Mouse (Mus musculus): ENCODE measurements around the gene 3110009E18Rik. TPM values are rescaled to one million over a fixed set of nuclear protein-coding genes. Genes with fewer than 3 reads are reported as not detected.

Gene 3110009E18Rik
- 8.1 and 11.7 TPM in 2 replicates for polyA plus RNA-seq (2015; fragmentation: Nextera tagmentation; extraction: Ambion mirVana)

GRCm38 (mm10) chr1:120120969-120121811 is at the start of gene 3110009E18Rik, which contains the start of gene Dbi:
3110009E18Rik (plus strand) TSS chr1:120121187.
Dbi (minus strand) TSS chr1:120121078.
- Histone ChIP-seq H3K27me3 (ENCODE audit: control insufficient read depth, insufficient read depth, low read length) (no peaks in the 10 kb centered on the region), H3K4me3 (ENCODE audit: low read length) (peak within 1 kb of the TSS; percentile 55), H3K36me3 (ENCODE audit: control insufficient read depth, insufficient read depth) (peaks cover 5% of the 10 kb centered on the region), H3K4me2 (ENCODE audit: low read depth, low read length) (peak within 1 kb of the TSS; percentile 85), H3K9me3 (replicated peaks; ENCODE audit: control insufficient read depth, low read length) (no peaks in the 10 kb centered on the region), H3K27ac (ENCODE audit: low read length) (peak within 1 kb of the TSS; percentile 97), H3K4me1 (ENCODE audit: control insufficient read depth, insufficient read depth, low read length) (peaks cover 38% of the 10 kb centered on the region), H3K9ac (ENCODE audit: low read length) (peak within 1 kb of the TSS; percentile 81)
- WGBS, result 1% methylated on average over 52 of the region's 52 CpGs
- peak; percentile 93 for ATAC-seq (replicated peaks; ENCODE audit: extremely low read depth, insufficient read depth, low FRiP score)

DNA sequence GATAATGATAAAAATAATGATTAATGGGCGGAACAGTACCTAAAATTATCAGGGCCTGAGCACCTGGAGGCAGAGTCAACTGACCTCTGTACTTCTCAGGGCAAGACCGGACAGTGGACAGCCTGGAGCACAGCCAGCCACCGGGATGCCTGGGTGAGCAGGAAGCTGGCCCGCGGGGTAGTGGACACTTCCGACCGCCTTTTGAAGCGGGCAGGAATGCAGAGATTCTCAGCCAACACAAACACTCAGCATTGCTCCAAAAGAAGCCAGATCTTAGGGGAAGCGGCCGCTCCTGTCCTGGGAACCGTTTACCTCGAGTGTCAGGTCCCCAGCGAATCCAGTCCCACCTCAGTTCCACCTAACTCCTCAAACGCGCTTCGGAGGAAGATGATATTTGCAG is 48.1 kb upstream of the 3110009E18Rik start:
- Histone ChIP-seq H3K9ac (ENCODE audit: low read length) (peak overlapping the region; percentile 67), H3K36me3 (ENCODE audit: control insufficient read depth, insufficient read depth) (no peaks in the 10 kb centered on the region), H3K4me3 (ENCODE audit: low read length) (peak overlapping the region; percentile 51), H3K4me1 (ENCODE audit: control insufficient read depth, insufficient read depth, low read length) (peaks cover 13% of the 10 kb centered on the region), H3K9me3 (replicated peaks; ENCODE audit: control insufficient read depth, low read length) (no peaks in the 10 kb centered on the region), H3K27ac (ENCODE audit: low read length) (no peak overlapping the region), H3K27me3 (ENCODE audit: control insufficient read depth, insufficient read depth, low read length) (0 out of 2 replicates have a peak, but pooled peaks cover 2% of the 10 kb centered on the region), H3K4me2 (ENCODE audit: low read depth, low read length) (peak overlapping the region; percentile 90)
- WGBS, result 7% methylated on average over 16 of the region's 16 CpGs
- ATAC-seq (replicated peaks; ENCODE audit: extremely low read depth, insufficient read depth, low FRiP score), result no peak; the same call in 1 of the 2 replicates

DNA sequence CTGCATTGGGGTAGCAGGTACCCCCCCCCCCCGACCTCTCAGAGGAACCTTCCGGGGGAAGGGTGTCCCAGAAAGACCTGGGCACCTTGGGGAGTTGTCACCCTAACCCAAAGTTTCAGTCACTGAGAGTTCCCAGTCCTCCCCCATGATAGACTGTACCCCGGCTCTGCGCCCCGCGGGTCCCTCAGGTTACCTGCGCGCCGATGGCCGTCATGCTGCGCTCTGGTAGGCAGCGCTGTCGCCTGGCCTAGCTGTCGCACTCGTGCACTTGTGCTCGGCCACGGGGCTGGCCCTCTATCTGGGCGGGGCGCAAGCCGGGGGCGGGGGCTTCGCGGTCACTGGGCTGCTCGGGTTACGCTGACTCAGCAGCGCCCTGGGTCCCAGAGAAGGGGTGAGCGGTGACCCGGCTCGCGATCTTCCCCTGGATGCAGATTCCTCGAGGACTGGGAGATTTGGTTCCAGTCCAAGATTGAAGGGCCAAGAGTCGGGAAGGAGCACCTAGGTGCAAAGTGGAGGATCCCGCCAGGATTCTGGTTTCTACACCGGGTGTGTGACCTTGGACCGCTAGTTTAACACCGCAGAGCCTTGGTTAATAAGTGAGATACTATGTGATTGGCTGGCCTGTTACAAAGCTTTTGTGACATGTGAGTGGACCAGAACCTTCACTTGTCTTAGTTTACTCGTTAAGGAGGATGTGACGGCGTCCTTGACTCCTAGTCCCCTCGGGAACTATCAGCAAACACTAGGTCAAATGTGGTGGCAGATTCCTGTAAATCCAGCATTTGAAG is 47.3 kb upstream of the 3110009E18Rik start, which contains the start of gene Tmem37:
TSS of gene Tmem37 (minus strand) at position 556 of the 788 bp plus-strand sequence.
- Histone ChIP-seq H3K27me3 (ENCODE audit: control insufficient read depth, insufficient read depth, low read length) (0 out of 2 replicates have a peak, but pooled peaks cover 2% of the 10 kb centered on the region), H3K9me3 (replicated peaks; ENCODE audit: control insufficient read depth, low read length) (no peaks in the 10 kb centered on the region), H3K4me1 (ENCODE audit: control insufficient read depth, insufficient read depth, low read length) (peaks cover 13% of the 10 kb centered on the region), H3K36me3 (ENCODE audit: control insufficient read depth, insufficient read depth) (no peaks in the 10 kb centered on the region), H3K27ac (ENCODE audit: low read length) (0 out of 2 replicates have a peak within 1 kb of the TSS, but pooled peaks have one; percentile 1), H3K4me2 (ENCODE audit: low read depth, low read length) (peak within 1 kb of the TSS; percentile 90), H3K4me3 (ENCODE audit: low read length) (peak within 1 kb of the TSS; percentile 51), H3K9ac (ENCODE audit: low read length) (peak within 1 kb of the TSS; percentile 67)
- ATAC-seq (replicated peaks; ENCODE audit: extremely low read depth, insufficient read depth, low FRiP score), result peak; percentile 92
- WGBS, result 2% methylated on average over 40 of the region's 40 CpGs

GRCm38 (mm10) chr1:120074307-120074702 is 46.7 kb upstream of the 3110009E18Rik start:
- no peaks in the 10 kb centered on the region for H3K36me3 ChIP-seq (ENCODE audit: control insufficient read depth, insufficient read depth)
- H3K4me3 ChIP-seq (ENCODE audit: low read length), result peak overlapping the region; percentile 51
- H3K27me3 ChIP-seq (ENCODE audit: control insufficient read depth, insufficient read depth, low read length), result 0 out of 2 replicates have a peak, but pooled peaks cover 2% of the 10 kb centered on the region
- peaks cover 13% of the 10 kb centered on the region for H3K4me1 ChIP-seq (ENCODE audit: control insufficient read depth, insufficient read depth, low read length)
- no peaks in the 10 kb centered on the region for H3K9me3 ChIP-seq (replicated peaks; ENCODE audit: control insufficient read depth, low read length)
- no peak overlapping the region; the same call in 1 of the 2 replicates for H3K9ac ChIP-seq (ENCODE audit: low read length)
- H3K27ac ChIP-seq (ENCODE audit: low read length), result 0 out of 2 replicates have a peak overlapping the region, but pooled peaks have one; percentile 1
- ATAC-seq (replicated peaks; ENCODE audit: extremely low read depth, insufficient read depth, low FRiP score), result no peak
- peak overlapping the region; percentile 90 for H3K4me2 ChIP-seq (ENCODE audit: low read depth, low read length)
- 30% methylated on average over 4 of the region's 4 CpGs for WGBS

- Histone ChIP-seq H3K4me3 (ENCODE audit: low read length) (no peak overlapping the region), H3K27ac (ENCODE audit: low read length) (0 out of 2 replicates have a peak overlapping the region, but pooled peaks have one; percentile 15), H3K9me3 (replicated peaks; ENCODE audit: control insufficient read depth, low read length) (no peaks in the 10 kb centered on the region), H3K4me2 (ENCODE audit: low read depth, low read length) (no peak overlapping the region), H3K27me3 (ENCODE audit: control insufficient read depth, insufficient read depth, low read length) (0 out of 2 replicates have a peak, but pooled peaks cover 2% of the 10 kb centered on the region), H3K9ac (ENCODE audit: low read length) (no peak overlapping the region), H3K4me1 (ENCODE audit: control insufficient read depth, insufficient read depth, low read length) (peaks cover 13% of the 10 kb centered on the region), H3K36me3 (ENCODE audit: control insufficient read depth, insufficient read depth) (no peaks in the 10 kb centered on the region)
- WGBS, result 64% methylated on average over 4 of the region's 4 CpGs
- ATAC-seq (replicated peaks; ENCODE audit: extremely low read depth, insufficient read depth, low FRiP score), result no peak
Observed at GRCm38 (mm10) chr1:120074931-120075330, 46.1 kb upstream of the 3110009E18Rik start.

GRCm38 (mm10) chr1:120075507-120075906 is 45.5 kb upstream of the 3110009E18Rik start:
- 71% methylated on average over 5 of the region's 5 CpGs for WGBS
- 0 out of 2 replicates have a peak, but pooled peaks cover 2% of the 10 kb centered on the region for H3K27me3 ChIP-seq (ENCODE audit: control insufficient read depth, insufficient read depth, low read length)
- no peak for ATAC-seq (replicated peaks; ENCODE audit: extremely low read depth, insufficient read depth, low FRiP score)

GRCm38 (mm10) chr1:120077746-120078410 is 43.1 kb upstream of the 3110009E18Rik start:
- 40% methylated on average over 9 of the region's 9 CpGs for WGBS
- Histone ChIP-seq H3K9ac (ENCODE audit: low read length) (no peak overlapping the region), H3K4me2 (ENCODE audit: low read depth, low read length) (no peak overlapping the region), H3K27me3 (ENCODE audit: control insufficient read depth, insufficient read depth, low read length) (0 out of 2 replicates have a peak, but pooled peaks cover 2% of the 10 kb centered on the region), H3K4me3 (ENCODE audit: low read length) (no peak overlapping the region), H3K4me1 (ENCODE audit: control insufficient read depth, insufficient read depth, low read length) (peaks cover 9% of the 10 kb centered on the region), H3K27ac (ENCODE audit: low read length) (no peak overlapping the region), H3K9me3 (replicated peaks; ENCODE audit: control insufficient read depth, low read length) (no peaks in the 10 kb centered on the region), H3K36me3 (ENCODE audit: control insufficient read depth, insufficient read depth) (no peaks in the 10 kb centered on the region)
- no peak for ATAC-seq (replicated peaks; ENCODE audit: extremely low read depth, insufficient read depth, low FRiP score)

More at GRCm38 (mm10) chr1:120075507-120075906, 45.5 kb upstream of the 3110009E18Rik start:
- no peak overlapping the region for H3K4me3 ChIP-seq (ENCODE audit: low read length)
- no peak overlapping the region for H3K9ac ChIP-seq (ENCODE audit: low read length)
- no peak overlapping the region for H3K27ac ChIP-seq (ENCODE audit: low read length)
- no peak overlapping the region for H3K4me2 ChIP-seq (ENCODE audit: low read depth, low read length)
- H3K36me3 ChIP-seq (ENCODE audit: control insufficient read depth, insufficient read depth), result no peaks in the 10 kb centered on the region
- peaks cover 13% of the 10 kb centered on the region for H3K4me1 ChIP-seq (ENCODE audit: control insufficient read depth, insufficient read depth, low read length)
- H3K9me3 ChIP-seq (replicated peaks; ENCODE audit: control insufficient read depth, low read length), result no peaks in the 10 kb centered on the region

- no peak overlapping the region for H3K4me2 ChIP-seq (ENCODE audit: low read depth, low read length)
- no peaks in the 10 kb centered on the region for H3K9me3 ChIP-seq (replicated peaks; ENCODE audit: control insufficient read depth, low read length)
- no peak overlapping the region for H3K4me3 ChIP-seq (ENCODE audit: low read length)
- no peak overlapping the region for H3K9ac ChIP-seq (ENCODE audit: low read length)
- WGBS, result 89% methylated on average over 1 of the region's 1 CpGs
- H3K36me3 ChIP-seq (ENCODE audit: control insufficient read depth, insufficient read depth), result no peaks in the 10 kb centered on the region
- no peak for ATAC-seq (replicated peaks; ENCODE audit: extremely low read depth, insufficient read depth, low FRiP score)
- H3K27me3 ChIP-seq (ENCODE audit: control insufficient read depth, insufficient read depth, low read length), result no peaks in the 10 kb centered on the region
- peaks cover 14% of the 10 kb centered on the region for H3K4me1 ChIP-seq (ENCODE audit: control insufficient read depth, insufficient read depth, low read length)
- no peak overlapping the region for H3K27ac ChIP-seq (ENCODE audit: low read length)
Observed at GRCm38 (mm10) chr1:120080632-120081031, 40.4 kb upstream of the 3110009E18Rik start.

All from heart, embryonic 16.5 days (tissue).